Mouse (Mus musculus): Measurements from ENCODE around the gene Ccdc12. TPM values are rescaled to one million over a fixed set of nuclear protein-coding genes. Genes with fewer than 3 reads are reported as not detected.

The Ccdc12 gene
- total RNA-seq, 1 experiment from 2014 or later: 88.7 TPM

- ATAC-seq (replicated peaks; ENCODE audit: low read depth, poor library complexity, severe bottlenecking): no peak
Measured at GRCm38 (mm10) chr9:110643787-110644186, 12.5 kb upstream of the Ccdc12 start.

- ATAC-seq (replicated peaks; ENCODE audit: low read depth, poor library complexity, severe bottlenecking): no peak
Measured at GRCm38 (mm10) chr9:110644295-110644694, 12.0 kb upstream of the Ccdc12 start.

GRCm38 (mm10) chr9:110645219-110645618 is 11.1 kb upstream of the Ccdc12 start:
- peak; percentile 92 for ATAC-seq (replicated peaks; ENCODE audit: low read depth, poor library complexity, severe bottlenecking)

GRCm38 (mm10) chr9:110649775-110650174 is 6.5 kb upstream of the Ccdc12 start:
- no peak for ATAC-seq (replicated peaks; ENCODE audit: low read depth, poor library complexity, severe bottlenecking)

GRCm38 (mm10) chr9:110651931-110652722 is 4.2 kb upstream of the Ccdc12 start:
- ATAC-seq (replicated peaks; ENCODE audit: low read depth, poor library complexity, severe bottlenecking): 0 out of 2 replicates have a peak, but pooled peaks have one; percentile 2

- ATAC-seq (replicated peaks; ENCODE audit: low read depth, poor library complexity, severe bottlenecking): no peak
Measured at GRCm38 (mm10) chr9:110652963-110653654, 3.2 kb upstream of the Ccdc12 start.

GRCm38 (mm10) chr9:110653655-110654461 is 2.4 kb upstream of the Ccdc12 start, which contains the start of gene Nbeal2:
Gene Nbeal2, minus strand, starts transcription at chr9:110654161.
- ATAC-seq (replicated peaks; ENCODE audit: low read depth, poor library complexity, severe bottlenecking): peak; percentile 70

- ATAC-seq (replicated peaks; ENCODE audit: low read depth, poor library complexity, severe bottlenecking): no peak
Measured at GRCm38 (mm10) chr9:110654726-110655650, 1.3 kb upstream of the Ccdc12 start.

GRCm38 (mm10) chr9:110655651-110656007 is 674 bp upstream of the Ccdc12 start:
- no peak for ATAC-seq (replicated peaks; ENCODE audit: low read depth, poor library complexity, severe bottlenecking)

GRCm38 (mm10) chr9:110657474-110658078 is 1.3 kb downstream of the Ccdc12 start:
- peak; percentile 43 for ATAC-seq (replicated peaks; ENCODE audit: low read depth, poor library complexity, severe bottlenecking)

- ATAC-seq (replicated peaks; ENCODE audit: low read depth, poor library complexity, severe bottlenecking): no peak
Measured at GRCm38 (mm10) chr9:110659521-110659920, 3.2 kb downstream of the Ccdc12 start.

GRCm38 (mm10) chr9:110660208-110660607 is 3.9 kb downstream of the Ccdc12 start:
- no peak for ATAC-seq (replicated peaks; ENCODE audit: low read depth, poor library complexity, severe bottlenecking)

- ATAC-seq (replicated peaks; ENCODE audit: low read depth, poor library complexity, severe bottlenecking): no peak
Measured at GRCm38 (mm10) chr9:110660856-110661612, 4.7 kb downstream of the Ccdc12 start.

- ATAC-seq (replicated peaks; ENCODE audit: low read depth, poor library complexity, severe bottlenecking): no peak
Measured at GRCm38 (mm10) chr9:110662844-110663243, 6.5 kb downstream of the Ccdc12 start.

GRCm38 (mm10) chr9:110665912-110666311 is 9.6 kb downstream of the Ccdc12 start:
- ATAC-seq (replicated peaks; ENCODE audit: low read depth, poor library complexity, severe bottlenecking): peak; percentile 90

- ATAC-seq (replicated peaks; ENCODE audit: low read depth, poor library complexity, severe bottlenecking): no peak
Measured at GRCm38 (mm10) chr9:110666374-110666773, 10.1 kb downstream of the Ccdc12 start.

- 0 out of 2 replicates have a peak, but pooled peaks have one; percentile 12 for ATAC-seq (replicated peaks; ENCODE audit: low read depth, poor library complexity, severe bottlenecking)
Measured at GRCm38 (mm10) chr9:110667219-110667836, 11.0 kb downstream of the Ccdc12 start.

All from common myeloid progenitor, adult 5-6 weeks (primary cell).